Mouse (Mus musculus) neural tube, embryonic 14.5 days (tissue): ENCODE data around the gene Map4k1. TPM values are rescaled to one million over a fixed set of nuclear protein-coding genes. Genes with fewer than 3 reads are reported as not detected.
A peak's percentile ranks its signal among the peaks of the same experiment; 100 is the strongest.

Source experiments
- ATAC-seq: fragments of 200-750 bp; cut with Nextera tagmentation; 2 replicates; pipeline ENCODE4 v1.8.0; 2017; ENCODE audit warnings: low read depth, mild to moderate bottlenecking, moderate TSS enrichment, moderate library complexity
- H3K27ac ChIP-seq: fragments of 300-500 bp; sonication (generic); 2 replicates; pipeline ENCODE4 v1.5.1; 2014; ENCODE audit warnings: low read depth, mild to moderate bottlenecking, control low read depth, low read length, moderate library complexity, mixed read lengths
- H3K27me3 ChIP-seq: fragments of 300-500 bp; sonication (generic); 2 replicates; pipeline ENCODE4 v1.6.1; 2014; ENCODE audit warnings: low read length; ENCODE audit not compliant: control insufficient read depth, insufficient read depth
- H3K36me3 ChIP-seq: fragments of 300-500 bp; sonication (generic); 2 replicates; pipeline ENCODE4 v1.6.1; 2014; ENCODE audit warnings: low read length, mixed read lengths; ENCODE audit not compliant: control insufficient read depth, insufficient read depth
- H3K4me1 ChIP-seq: fragments of 300-500 bp; sonication (generic); 2 replicates; pipeline ENCODE4 v1.6.1; 2014; ENCODE audit warnings: low read length; ENCODE audit not compliant: control insufficient read depth, insufficient read depth
- H3K4me2 ChIP-seq: fragments of 300-500 bp; sonication (generic); 2 replicates; pipeline ENCODE4 v1.6.1; 2014; ENCODE audit warnings: mild to moderate bottlenecking, low read depth, low read length, control low read depth
- H3K4me3 ChIP-seq: fragments of 300-500 bp; sonication (generic); 2 replicates; pipeline ENCODE4 v1.5.1; 2014; ENCODE audit warnings: low read depth, low read length, control low read depth, mixed read lengths
- H3K9ac ChIP-seq: fragments of 300-500 bp; sonication (generic); replicated peaks from 2 replicates; pipeline ENCODE4 v1.6.1; 2014; ENCODE audit warnings: low read depth, mild to moderate bottlenecking, control low read depth, low read length, mixed read lengths
- H3K9me3 ChIP-seq: fragments of 300-500 bp; sonication (generic); 2 replicates; pipeline ENCODE4 v1.6.1; 2016; ENCODE audit warnings: low read length; ENCODE audit not compliant: control insufficient read depth
- WGBS: fragments of 180-500 bp; shearing (Covaris S2); extraction: QIAGEN DNeasy Blood & Tissue Kit; methylation state at CpG from one replicate; pipeline ENCODE4 v1.1.7; 2014; 5-methylcytosine and 5-hydroxymethylcytosine counted together
- polyA plus RNA-seq: library from polyadenylated mRNA; unstranded; fragments of >200 nt; fragmentation: Nextera tagmentation; extraction: Ambion mirVana; gene quantifications from 2 replicates; pipeline ENCODE4 v1.2.1, GENCODE M21; 2014

Map4k1 gene
- polyA plus RNA-seq, 1 experiment from 2014 or later = 7.8 TPM

GRCm38 (mm10) chr7:29025566-29025965 is 43.7 kb downstream of the Map4k1 start:
- WGBS = 86% methylated on average over 7 of the region's 7 CpGs
- Histone ChIP-seq H3K9me3 (no peaks in the 10 kb centered on the region), H3K9ac (no peak overlapping the region), H3K36me3 (no peaks in the 10 kb centered on the region), H3K4me1 (no peaks in the 10 kb centered on the region), H3K4me3 (no peak overlapping the region), H3K4me2 (no peak overlapping the region), H3K27ac (no peak overlapping the region), H3K27me3 (peaks cover 3% of the 10 kb centered on the region)
- ATAC-seq = no peak

GRCm38 (mm10) chr7:29026195-29026594 is 44.3 kb downstream of the Map4k1 start:
- Histone ChIP-seq H3K27me3 (no peaks in the 10 kb centered on the region), H3K27ac (no peak overlapping the region), H3K9ac (no peak overlapping the region), H3K4me3 (no peak overlapping the region), H3K4me1 (no peaks in the 10 kb centered on the region), H3K36me3 (no peaks in the 10 kb centered on the region), H3K9me3 (no peaks in the 10 kb centered on the region), H3K4me2 (no peak overlapping the region)
- WGBS = 91% methylated on average over 5 of the region's 5 CpGs
- ATAC-seq = no peak

GRCm38 (mm10) chr7:29026811-29027210 is 45.0 kb downstream of the Map4k1 start:
- no peak overlapping the region for H3K4me3 ChIP-seq
- no peaks in the 10 kb centered on the region for H3K36me3 ChIP-seq
- no peak overlapping the region for H3K4me2 ChIP-seq
- H3K4me1 ChIP-seq = no peaks in the 10 kb centered on the region
- H3K9me3 ChIP-seq = no peaks in the 10 kb centered on the region
- WGBS = 86% methylated on average over 4 of the region's 4 CpGs
- H3K9ac ChIP-seq = no peak overlapping the region
- no peak for ATAC-seq
- H3K27ac ChIP-seq = no peak overlapping the region
- no peaks in the 10 kb centered on the region for H3K27me3 ChIP-seq

DNA sequence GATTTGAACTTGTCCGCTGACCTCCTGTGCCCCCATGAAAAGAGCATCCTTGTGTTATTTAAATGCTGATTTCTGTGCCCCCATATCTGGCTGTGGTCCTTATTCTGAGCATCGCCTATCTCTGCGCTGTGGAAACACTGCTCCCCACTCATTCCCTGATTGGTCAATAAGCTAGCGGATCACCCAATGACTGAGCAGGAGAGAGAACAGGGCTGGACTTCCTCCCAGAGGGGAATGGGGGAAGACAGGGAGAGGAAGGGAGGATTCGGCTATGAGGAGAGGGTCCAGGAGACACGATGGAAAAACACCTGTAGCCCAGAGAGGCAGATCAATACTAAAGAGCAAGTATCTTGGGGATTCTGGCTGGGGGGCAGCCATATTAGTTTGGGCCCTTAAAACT is 46.9 kb downstream of the Map4k1 start:
- H3K36me3 ChIP-seq = no peaks in the 10 kb centered on the region
- WGBS = 84% methylated on average over 6 of the region's 6 CpGs
- H3K4me3 ChIP-seq = no peak overlapping the region
- ATAC-seq = no peak
- H3K9me3 ChIP-seq = no peaks in the 10 kb centered on the region
- H3K4me1 ChIP-seq = no peaks in the 10 kb centered on the region
- no peaks in the 10 kb centered on the region for H3K27me3 ChIP-seq
- H3K9ac ChIP-seq = no peak overlapping the region
- no peak overlapping the region for H3K27ac ChIP-seq
- H3K4me2 ChIP-seq = no peak overlapping the region

DNA sequence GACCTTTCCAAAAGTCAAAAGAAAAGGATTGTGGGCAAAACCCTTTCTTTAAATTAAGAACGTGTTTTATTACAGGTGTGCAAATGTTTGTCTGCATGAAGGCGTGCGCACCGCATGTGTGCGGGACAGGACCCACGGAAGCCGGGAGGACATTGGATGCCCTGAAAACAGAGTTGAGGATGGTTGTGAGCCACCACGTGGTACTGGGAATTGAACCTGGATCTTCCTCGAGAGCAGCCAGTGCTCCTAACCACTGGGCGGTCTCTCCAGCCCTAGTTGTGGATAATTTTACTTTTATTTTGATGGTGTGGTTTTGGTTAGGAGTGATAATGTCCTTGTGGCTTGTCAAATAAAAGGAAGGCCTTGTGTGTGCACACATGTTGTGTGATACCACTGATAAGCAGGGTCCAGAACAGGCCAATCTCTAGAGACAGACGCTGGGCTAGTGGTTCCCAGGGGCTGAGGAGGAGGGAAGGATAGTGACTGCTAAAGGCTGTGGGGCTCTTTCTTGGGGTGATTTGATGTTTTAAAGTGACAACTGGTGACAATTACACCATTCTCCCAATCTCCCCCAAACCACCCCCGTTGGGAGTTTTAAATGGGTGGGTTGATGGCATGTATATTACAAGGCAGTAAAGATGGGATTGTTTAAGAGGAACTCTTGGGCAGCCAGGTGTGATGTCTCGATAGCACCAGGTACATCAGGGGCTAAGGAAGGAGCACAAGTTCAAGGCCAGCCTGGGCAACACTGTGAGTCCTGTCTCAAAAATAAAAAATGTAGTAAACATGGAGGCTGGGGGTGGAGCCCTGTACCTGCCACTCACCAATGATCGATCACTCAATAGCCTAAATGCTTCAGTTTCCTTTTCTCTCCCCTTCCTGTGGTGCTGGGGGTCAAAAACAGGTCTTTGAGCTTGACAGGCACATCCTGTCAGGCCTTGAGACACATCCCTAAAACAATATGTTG is 48.1 kb downstream of the Map4k1 start:
- no peaks in the 10 kb centered on the region for H3K9me3 ChIP-seq
- H3K27me3 ChIP-seq = no peaks in the 10 kb centered on the region
- no peak for ATAC-seq
- H3K4me2 ChIP-seq = no peak overlapping the region
- H3K9ac ChIP-seq = no peak overlapping the region
- H3K36me3 ChIP-seq = no peaks in the 10 kb centered on the region
- no peaks in the 10 kb centered on the region for H3K4me1 ChIP-seq
- H3K4me3 ChIP-seq = no peak overlapping the region
- 90% methylated on average over 14 of the region's 14 CpGs for WGBS
- no peak overlapping the region for H3K27ac ChIP-seq

- no peak overlapping the region for H3K4me3 ChIP-seq
- WGBS = 87% methylated on average over 10 of the region's 10 CpGs
- no peak for ATAC-seq
- H3K9me3 ChIP-seq = no peaks in the 10 kb centered on the region
- H3K4me1 ChIP-seq = no peaks in the 10 kb centered on the region
- no peaks in the 10 kb centered on the region for H3K27me3 ChIP-seq
- H3K4me2 ChIP-seq = no peak overlapping the region
- H3K27ac ChIP-seq = no peak overlapping the region
- H3K9ac ChIP-seq = no peak overlapping the region
- H3K36me3 ChIP-seq = no peaks in the 10 kb centered on the region
Measured at GRCm38 (mm10) chr7:29031641-29032040, 49.8 kb downstream of the Map4k1 start.

DNA sequence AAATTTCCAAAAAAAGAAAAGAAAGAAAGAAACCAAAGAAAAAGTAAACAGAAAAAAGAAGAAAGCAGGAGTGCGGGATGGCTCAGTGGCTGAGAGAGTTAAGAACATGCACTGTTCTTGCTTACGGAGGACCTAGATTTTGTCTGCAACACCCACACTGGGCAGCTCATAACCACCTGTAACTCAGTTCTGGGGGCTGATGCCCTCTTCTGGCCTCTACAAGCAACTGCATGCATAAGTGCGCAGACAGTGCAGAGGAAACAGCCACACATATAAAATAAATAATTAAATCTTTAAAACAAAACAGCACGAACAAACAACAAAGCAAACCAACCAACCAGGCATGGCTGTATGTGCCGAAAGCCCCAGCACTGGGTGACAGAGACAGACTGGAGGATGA is 50.8 kb downstream of the Map4k1 start:
- H3K4me1 ChIP-seq = no peaks in the 10 kb centered on the region
- WGBS = 87% methylated on average over 5 of the region's 5 CpGs

GRCm38 (mm10) chr7:29037261-29037660 is 55.4 kb downstream of the Map4k1 start:
- Histone ChIP-seq H3K4me2 (no peak overlapping the region), H3K9me3 (no peaks in the 10 kb centered on the region)

More for the DNA sequence above, 50.8 kb downstream of the Map4k1 start:
- H3K4me2 ChIP-seq = no peak overlapping the region
- no peak overlapping the region for H3K27ac ChIP-seq
- no peak overlapping the region for H3K9ac ChIP-seq
- no peaks in the 10 kb centered on the region for H3K9me3 ChIP-seq
- H3K27me3 ChIP-seq = no peaks in the 10 kb centered on the region
- H3K36me3 ChIP-seq = no peaks in the 10 kb centered on the region
- no peak for ATAC-seq
- no peak overlapping the region for H3K4me3 ChIP-seq

GRCm38 (mm10) chr7:29039604-29039984 is 57.7 kb downstream of the Map4k1 start:
- ATAC-seq = peak; percentile 69
- peak overlapping the region; percentile 67 for H3K4me2 ChIP-seq
- no peaks in the 10 kb centered on the region for H3K36me3 ChIP-seq
- peak overlapping the region; percentile 31 for H3K4me3 ChIP-seq
- no peaks in the 10 kb centered on the region for H3K9me3 ChIP-seq
- peak overlapping the region; percentile 43; the same call in 1 of the 2 replicates for H3K9ac ChIP-seq
- no peaks in the 10 kb centered on the region for H3K27me3 ChIP-seq
- H3K4me1 ChIP-seq = peaks cover 10% of the 10 kb centered on the region
- peak overlapping the region; percentile 12 for H3K27ac ChIP-seq
- 1% methylated on average over 11 of the region's 11 CpGs for WGBS

More at GRCm38 (mm10) chr7:29037261-29037660, 55.4 kb downstream of the Map4k1 start:
- H3K27ac ChIP-seq = no peak overlapping the region
- H3K27me3 ChIP-seq = no peaks in the 10 kb centered on the region
- ATAC-seq = no peak
- WGBS = 88% methylated on average over 6 of the region's 6 CpGs
- H3K4me1 ChIP-seq = peaks cover 6% of the 10 kb centered on the region
- no peak overlapping the region for H3K4me3 ChIP-seq
- no peak overlapping the region for H3K9ac ChIP-seq
- H3K36me3 ChIP-seq = no peaks in the 10 kb centered on the region
